Mouse (Mus musculus) embryonic facial prominence, embryonic 14.5 days (tissue): ENCODE data around the gene Nup98. TPM values are rescaled to one million over a fixed set of nuclear protein-coding genes. Genes with fewer than 3 reads are reported as not detected.

ENCODE experiments used
- ATAC-seq: fragments of 200-750 bp; cut with Nextera tagmentation; 2 replicates; pipeline ENCODE4 v1.8.0; 2017; ENCODE audit warnings: low read depth, moderate number of reproducible peaks, moderate TSS enrichment
- DNase-seq: peaks from one replicate; pipeline ENCODE4 v3.0.0-alpha.2; 2015; ENCODE audit warnings: low spot score
- H3K27ac ChIP-seq: fragments of 300-500 bp; sonication (generic); replicated peaks from 2 replicates; pipeline ENCODE4 v1.5.1; 2014; ENCODE audit warnings: low read depth, mild to moderate bottlenecking, low read length, moderate library complexity
- H3K27me3 ChIP-seq: fragments of 300-500 bp; sonication (generic); replicated peaks from 2 replicates; pipeline ENCODE4 v1.6.1; 2014; ENCODE audit warnings: low read length; ENCODE audit not compliant: control insufficient read depth, insufficient read depth
- H3K36me3 ChIP-seq: fragments of 300-500 bp; sonication (generic); 2 replicates; pipeline ENCODE4 v1.6.1; 2014; ENCODE audit warnings: low read length, mixed read lengths; ENCODE audit not compliant: control insufficient read depth, insufficient read depth
- H3K4me1 ChIP-seq: fragments of 300-500 bp; sonication (generic); 2 replicates; pipeline ENCODE4 v1.6.1; 2014; ENCODE audit warnings: antibody characterized with exemption, low read length; ENCODE audit not compliant: control insufficient read depth, insufficient read depth
- H3K4me2 ChIP-seq: fragments of 300-500 bp; sonication (generic); 2 replicates; pipeline ENCODE4 v1.6.1; 2014; ENCODE audit warnings: low read depth, mild to moderate bottlenecking, low read length, moderate library complexity, mixed read lengths
- H3K4me3 ChIP-seq: fragments of 300-500 bp; sonication (generic); 2 replicates; pipeline ENCODE4 v1.5.1; 2014; ENCODE audit warnings: low read depth, mild to moderate bottlenecking, low read length
- H3K9ac ChIP-seq: fragments of 300-500 bp; sonication (generic); 2 replicates; pipeline ENCODE4 v1.6.1; 2014; ENCODE audit warnings: low read depth, mild to moderate bottlenecking, low read length, moderate library complexity, mixed read lengths
- H3K9me3 ChIP-seq: fragments of 300-500 bp; sonication (generic); 2 replicates; pipeline ENCODE4 v1.6.1; 2016; ENCODE audit warnings: low read length; ENCODE audit not compliant: control insufficient read depth
- WGBS: fragments of 180-500 bp; shearing (Covaris S2); extraction: QIAGEN DNeasy Blood & Tissue Kit; methylation state at CpG from one replicate; pipeline ENCODE4 v1.1.7; 2014; 5-methylcytosine and 5-hydroxymethylcytosine counted together
- polyA plus RNA-seq: library from polyadenylated mRNA; unstranded; fragments of >200 nt; fragmentation: Nextera tagmentation; extraction: Ambion mirVana; gene quantifications from 2 replicates; pipeline ENCODE4 v1.2.1, GENCODE M21; 2014

Gene Nup98
- polyA plus RNA-seq, 1 experiment from 2014 or later: 35.9 TPM

GRCm38 (mm10) chr7:102242371-102242770 lies 32.4 kb upstream of the Nup98 start:
- ATAC-seq (no peak), DNase-seq (no peak)
- 87% methylated on average over 5 of the region's 5 CpGs for WGBS
- peaks cover 40% of the 10 kb centered on the region for H3K36me3 ChIP-seq
- H3K9me3 ChIP-seq: no peaks in the 10 kb centered on the region
- no peaks in the 10 kb centered on the region for H3K27me3 ChIP-seq
- no peak overlapping the region for H3K4me3 ChIP-seq
- H3K27ac ChIP-seq: no peak overlapping the region
- no peak overlapping the region for H3K4me2 ChIP-seq
- no peak overlapping the region for H3K9ac ChIP-seq
- H3K4me1 ChIP-seq: peaks cover 17% of the 10 kb centered on the region

DNA sequence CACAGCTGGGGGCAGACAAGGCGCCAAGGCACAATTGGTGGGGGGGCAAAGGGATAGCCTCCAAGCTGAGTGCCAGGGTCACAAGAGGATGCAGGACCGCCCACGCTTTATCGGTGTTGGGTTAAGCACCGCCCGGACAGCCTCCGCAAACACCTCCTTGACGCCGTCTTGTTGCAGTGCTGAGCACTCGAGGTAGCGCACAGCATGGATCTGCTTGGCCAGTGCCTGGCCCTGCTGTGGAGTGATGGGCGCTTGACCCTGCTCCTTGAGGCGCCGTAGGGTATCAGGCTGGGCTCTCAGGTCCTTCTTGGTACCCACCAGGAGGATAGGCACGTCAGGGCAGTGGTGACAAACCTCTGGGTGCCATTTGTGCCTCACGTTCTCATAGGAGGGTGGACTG lies 29.6 kb upstream of the Nup98 start:
- ATAC-seq (no peak), DNase-seq (no peak)
- Histone ChIP-seq H3K4me2 (no peak overlapping the region), H3K36me3 (peaks cover 67% of the 10 kb centered on the region), H3K27ac (no peak overlapping the region), H3K9me3 (no peaks in the 10 kb centered on the region), H3K27me3 (no peaks in the 10 kb centered on the region), H3K4me3 (no peak overlapping the region), H3K4me1 (no peaks in the 10 kb centered on the region), H3K9ac (no peak overlapping the region)
- WGBS: 97% methylated on average over 16 of the region's 16 CpGs

GRCm38 (mm10) chr7:102238686-102239286 lies 28.8 kb upstream of the Nup98 start:
- H3K9ac ChIP-seq: no peak overlapping the region
- H3K27ac ChIP-seq: no peak overlapping the region
- no peaks in the 10 kb centered on the region for H3K27me3 ChIP-seq
- 75% methylated on average over 8 of the region's 8 CpGs for WGBS
- ATAC-seq: no peak
- H3K4me1 ChIP-seq: no peaks in the 10 kb centered on the region
- no peak overlapping the region for H3K4me2 ChIP-seq
- no peak for DNase-seq
- peaks cover 67% of the 10 kb centered on the region for H3K36me3 ChIP-seq
- no peak overlapping the region for H3K4me3 ChIP-seq
- H3K9me3 ChIP-seq: no peaks in the 10 kb centered on the region

DNA sequence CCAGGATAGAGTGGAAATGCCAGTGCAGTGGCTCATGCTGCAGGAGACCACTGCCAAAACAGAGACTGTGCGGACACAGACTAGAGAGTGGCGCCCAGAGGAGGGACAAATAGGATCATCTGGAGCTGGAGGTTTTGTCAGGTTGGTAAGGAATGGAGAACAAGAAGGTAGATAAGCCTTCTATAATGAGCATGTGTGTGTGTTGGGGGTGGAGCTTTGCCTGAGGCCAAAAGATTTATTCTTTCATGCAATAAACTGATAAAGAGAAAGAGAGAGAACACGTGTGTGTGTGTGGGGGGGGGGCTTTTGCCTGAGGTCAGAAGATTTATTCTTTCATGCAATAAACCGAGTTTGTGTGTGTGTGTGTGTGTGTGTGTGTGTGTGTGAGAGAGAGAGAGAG lies 23.1 kb upstream of the Nup98 start:
- H3K4me3 ChIP-seq: no peak overlapping the region
- no peaks in the 10 kb centered on the region for H3K27me3 ChIP-seq
- ATAC-seq: no peak
- DNase-seq: no peak
- H3K36me3 ChIP-seq: peaks cover 62% of the 10 kb centered on the region
- no peak overlapping the region for H3K27ac ChIP-seq
- no peak overlapping the region for H3K9ac ChIP-seq
- WGBS: 73% methylated on average over 4 of the region's 4 CpGs
- no peaks in the 10 kb centered on the region for H3K9me3 ChIP-seq
- no peaks in the 10 kb centered on the region for H3K4me1 ChIP-seq
- H3K4me2 ChIP-seq: no peak overlapping the region

GRCm38 (mm10) chr7:102229814-102230213 lies 19.8 kb upstream of the Nup98 start:
- WGBS: 95% methylated on average over 6 of the region's 6 CpGs
- peaks cover 50% of the 10 kb centered on the region for H3K36me3 ChIP-seq
- ATAC-seq (no peak), DNase-seq (no peak)
- H3K4me1 ChIP-seq: no peaks in the 10 kb centered on the region
- no peak overlapping the region for H3K4me3 ChIP-seq
- H3K27ac ChIP-seq: no peak overlapping the region
- no peak overlapping the region for H3K4me2 ChIP-seq
- H3K27me3 ChIP-seq: no peaks in the 10 kb centered on the region
- H3K9ac ChIP-seq: no peak overlapping the region
- no peaks in the 10 kb centered on the region for H3K9me3 ChIP-seq

DNA sequence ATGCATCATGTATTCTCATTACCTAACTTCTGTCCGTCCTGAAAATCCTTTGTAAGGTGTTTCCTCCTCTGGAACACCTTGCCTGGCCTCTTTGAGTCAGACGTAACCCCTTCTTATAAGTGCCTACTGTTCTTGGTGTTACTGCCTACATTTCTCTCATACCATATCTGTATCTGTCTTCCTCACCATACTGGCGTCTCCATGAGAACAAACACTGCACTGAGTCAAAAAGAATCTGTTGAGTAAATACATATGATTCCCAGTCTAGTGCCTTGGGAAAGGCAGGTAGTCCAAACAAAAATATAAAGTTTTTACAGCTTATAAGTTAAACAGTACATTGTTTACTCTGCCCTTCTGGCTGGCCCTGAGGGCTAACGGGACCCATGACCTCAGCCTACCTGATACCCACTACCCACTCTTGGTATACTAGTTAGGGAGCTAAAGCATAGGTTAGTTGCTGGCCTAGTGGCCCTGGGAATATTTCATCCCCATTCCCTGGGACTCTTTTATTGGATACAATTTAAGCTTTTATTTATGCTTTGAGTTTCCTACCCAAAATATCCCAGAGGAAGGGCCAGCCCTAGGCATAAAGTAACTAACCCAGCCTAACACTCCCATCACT lies 18.2 kb upstream of the Nup98 start:
- H3K36me3 ChIP-seq: peaks cover 49% of the 10 kb centered on the region
- no peak overlapping the region for H3K9ac ChIP-seq
- H3K9me3 ChIP-seq: no peaks in the 10 kb centered on the region
- DNase-seq (no peak), ATAC-seq (no peak)
- no peak overlapping the region for H3K27ac ChIP-seq
- no peak overlapping the region for H3K4me2 ChIP-seq
- no peaks in the 10 kb centered on the region for H3K27me3 ChIP-seq
- H3K4me3 ChIP-seq: no peak overlapping the region
- H3K4me1 ChIP-seq: no peaks in the 10 kb centered on the region
- 81% methylated on average over 4 of the region's 4 CpGs for WGBS

GRCm38 (mm10) chr7:102226051-102226450 lies 16.1 kb upstream of the Nup98 start:
- ATAC-seq (no peak), DNase-seq (no peak)
- Histone ChIP-seq H3K9ac (no peak overlapping the region), H3K36me3 (peaks cover 44% of the 10 kb centered on the region), H3K4me2 (no peak overlapping the region), H3K9me3 (no peaks in the 10 kb centered on the region), H3K4me1 (no peaks in the 10 kb centered on the region), H3K27me3 (no peaks in the 10 kb centered on the region), H3K4me3 (no peak overlapping the region), H3K27ac (no peak overlapping the region)
- WGBS: 93% methylated on average over 6 of the region's 6 CpGs

GRCm38 (mm10) chr7:102223883-102224738 lies 14.1 kb upstream of the Nup98 start:
- no peak overlapping the region for H3K9ac ChIP-seq
- DNase-seq: no peak
- WGBS: 82% methylated on average over 5 of the region's 5 CpGs

More at GRCm38 (mm10) chr7:102223883-102224738, 14.1 kb upstream of the Nup98 start:
- Histone ChIP-seq H3K27me3 (no peaks in the 10 kb centered on the region), H3K4me3 (no peak overlapping the region), H3K27ac (no peak overlapping the region), H3K4me2 (peak overlapping the region; percentile 91; the same call in 1 of the 2 replicates), H3K9me3 (no peaks in the 10 kb centered on the region), H3K36me3 (peaks cover 28% of the 10 kb centered on the region), H3K4me1 (no peaks in the 10 kb centered on the region)
- ATAC-seq: no peak
